Mouse (Mus musculus) MEL-GATA-1-ER (cell line): ENCODE data around the gene Tmem63c.
A peak's percentile ranks its signal among the peaks of the same experiment; 100 is the strongest.

ENCODE experiments used
- DNase-seq: peaks from one replicate; pipeline ENCODE4 v3.0.0-alpha.2; 2012; ENCODE audit warnings: low read depth; ENCODE audit errors: extremely low read depth

The Tmem63c gene

DNA sequence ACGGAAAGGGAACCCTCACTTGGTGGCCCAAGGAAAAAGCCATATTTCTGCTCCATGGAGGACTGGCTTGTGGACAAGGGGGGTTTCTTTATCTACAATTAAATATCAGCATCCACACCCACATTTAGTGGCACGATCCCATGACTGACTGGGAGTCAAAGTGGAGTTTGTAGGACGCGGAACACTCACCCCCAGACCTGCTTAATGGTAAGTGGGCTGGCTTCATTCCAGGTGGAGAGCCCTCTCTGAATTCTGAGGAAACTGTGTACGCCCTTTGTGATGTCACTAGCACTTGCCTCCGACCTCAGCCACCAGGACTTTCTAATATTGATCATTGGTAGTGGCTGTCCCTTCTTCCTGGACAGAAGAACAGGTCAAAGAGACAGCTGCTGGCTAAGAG is at the start of gene Tmem63c:
TSS of gene Tmem63c (plus strand) at position 301 of the 400 bp plus-strand sequence.
- no peak for DNase-seq

GRCm38 (mm10) chr12:86973216-86973615 is 47.9 kb upstream of the Tmem63c start:
- no peak for DNase-seq

GRCm38 (mm10) chr12:86973706-86974105 is 47.4 kb upstream of the Tmem63c start:
- DNase-seq: no peak

DNA sequence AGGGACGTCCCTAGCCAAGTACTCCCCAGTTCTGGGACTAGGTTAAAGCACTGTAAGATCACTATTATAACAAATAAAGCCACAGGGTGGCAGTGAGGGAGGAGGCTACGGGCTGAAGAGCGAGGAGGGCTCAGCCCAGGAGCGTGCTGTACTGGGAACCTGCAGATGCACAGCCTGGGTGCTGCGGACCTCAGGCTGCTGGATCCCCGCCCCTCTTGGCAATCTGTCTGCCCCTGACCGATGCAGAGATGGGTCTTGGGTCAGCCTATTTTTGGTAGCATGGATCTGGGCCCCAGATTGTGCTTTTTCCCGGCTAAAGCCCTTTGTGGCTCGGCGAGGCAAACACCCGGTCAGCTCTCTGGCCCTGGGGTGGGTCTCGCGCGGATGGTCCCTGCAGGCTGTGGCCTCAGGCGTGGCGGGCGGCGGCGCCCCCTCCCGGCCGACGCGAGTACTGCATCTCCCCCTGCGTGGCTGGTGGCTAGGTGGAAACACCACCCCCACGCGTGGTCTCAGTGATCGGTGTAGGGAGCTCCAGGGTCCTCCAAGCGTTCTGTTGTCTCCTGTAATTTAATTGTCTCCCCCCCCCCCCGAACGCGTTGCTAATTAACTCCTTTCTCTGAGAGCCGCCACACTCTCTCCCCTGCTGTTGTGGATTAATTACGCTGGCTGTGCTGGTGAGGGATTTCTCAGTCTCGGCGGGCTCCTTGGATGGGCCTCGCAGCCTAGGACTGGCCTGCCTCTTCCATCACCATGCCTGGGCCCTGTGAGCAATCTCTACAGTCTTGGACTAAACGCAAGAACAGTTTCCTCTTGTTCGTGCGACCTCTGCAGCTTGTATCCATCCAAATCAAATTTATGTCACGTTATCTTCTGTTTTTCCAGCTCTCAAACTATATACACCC is 46.5 kb upstream of the Tmem63c start:
- no peak for DNase-seq

DNA sequence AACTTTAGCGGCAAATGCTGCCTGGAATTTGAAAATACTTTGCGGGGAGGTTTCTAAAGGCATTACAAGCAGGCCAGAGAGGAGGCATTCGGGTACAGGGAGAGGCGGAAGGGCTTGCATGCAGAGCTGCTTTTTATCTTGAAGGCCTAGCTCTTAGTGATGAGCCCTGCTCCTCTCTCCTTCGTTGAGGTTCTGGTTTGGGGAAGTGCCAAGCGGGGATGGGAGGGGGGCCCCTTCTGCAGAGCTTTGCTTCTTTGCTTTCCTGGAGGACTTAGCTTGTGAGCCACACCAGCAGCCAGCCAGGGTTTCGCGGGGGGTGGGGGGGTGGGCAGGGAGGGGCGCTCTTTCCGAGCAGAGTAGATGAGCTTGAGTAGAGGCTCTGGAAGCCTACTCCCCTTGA is 45.4 kb upstream of the Tmem63c start:
- DNase-seq: peak; percentile 52

DNA sequence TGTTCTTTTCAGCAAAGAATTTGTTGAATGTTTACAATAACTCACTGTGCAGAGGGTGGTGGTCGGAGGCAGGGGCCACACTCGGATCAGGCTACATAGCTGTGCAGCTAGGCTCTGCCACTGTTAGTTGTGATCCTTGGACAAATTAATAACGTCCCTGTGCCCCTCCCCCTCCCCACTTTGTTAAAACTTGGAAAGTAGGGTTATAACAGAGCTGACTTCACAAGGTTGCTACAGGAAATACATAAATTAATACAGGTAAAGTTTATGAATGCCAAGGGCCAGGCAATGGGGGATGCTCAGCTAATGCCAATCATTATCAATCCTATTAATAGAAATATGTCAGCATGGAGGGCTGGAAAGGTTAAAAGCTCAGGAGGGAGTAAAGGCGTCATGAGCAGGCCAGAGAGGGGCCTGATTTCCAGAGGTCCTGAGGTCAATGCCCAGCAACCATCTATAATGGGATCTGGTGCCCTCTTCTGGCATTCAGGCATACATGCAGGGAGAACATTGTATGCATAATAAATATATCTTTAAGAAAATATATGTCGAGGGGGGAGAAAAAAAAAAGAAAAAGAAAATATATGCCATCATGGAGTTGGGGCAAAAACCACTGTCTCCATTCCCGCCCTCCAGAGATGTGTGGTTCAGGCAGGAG is 44.5 kb upstream of the Tmem63c start:
- DNase-seq: no peak

- no peak for DNase-seq
Measured at GRCm38 (mm10) chr12:86977833-86978232, 43.3 kb upstream of the Tmem63c start.

DNA sequence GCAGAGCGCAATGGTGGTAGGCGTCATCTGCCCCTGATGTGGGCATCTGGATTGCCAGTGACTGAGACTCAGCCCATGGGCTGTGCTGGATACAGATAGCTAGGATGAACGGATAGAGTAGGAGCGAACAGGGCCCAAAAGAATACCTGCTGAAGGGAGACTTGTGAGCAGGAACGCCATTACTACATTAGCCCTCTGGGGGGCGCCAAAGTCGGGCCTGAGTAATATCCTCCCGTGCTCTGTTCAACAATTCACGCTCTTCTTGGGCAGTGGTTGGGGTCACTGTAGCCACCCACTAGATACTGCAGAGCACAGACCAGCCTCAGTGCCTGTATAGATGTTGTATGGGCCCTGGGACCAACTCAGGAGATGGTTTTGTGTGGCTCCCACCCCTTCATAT is 40.0 kb upstream of the Tmem63c start:
- DNase-seq: no peak

GRCm38 (mm10) chr12:86983470-86984193 is 37.5 kb upstream of the Tmem63c start:
- no peak for DNase-seq

DNA sequence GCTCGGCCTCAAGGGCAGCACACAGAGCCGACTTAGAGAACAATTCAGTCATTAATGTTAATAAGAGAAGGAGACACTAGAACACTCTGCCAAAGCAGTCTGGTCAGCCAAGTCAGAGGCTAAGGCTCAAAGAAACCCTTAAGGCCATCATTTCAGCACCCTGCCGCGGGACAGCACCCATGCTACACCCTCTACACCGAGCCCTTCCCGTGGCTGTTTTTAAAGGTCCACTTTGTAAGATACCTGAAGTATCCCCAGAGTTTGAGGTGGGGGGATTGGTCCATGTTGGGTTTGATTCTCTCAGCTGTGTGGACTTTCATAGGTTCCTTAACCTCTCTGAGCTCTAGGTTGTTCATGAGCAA is 37.0 kb upstream of the Tmem63c start:
- no peak for DNase-seq

- DNase-seq: no peak
Measured at GRCm38 (mm10) chr12:86986562-86986961, 34.6 kb upstream of the Tmem63c start.

DNA sequence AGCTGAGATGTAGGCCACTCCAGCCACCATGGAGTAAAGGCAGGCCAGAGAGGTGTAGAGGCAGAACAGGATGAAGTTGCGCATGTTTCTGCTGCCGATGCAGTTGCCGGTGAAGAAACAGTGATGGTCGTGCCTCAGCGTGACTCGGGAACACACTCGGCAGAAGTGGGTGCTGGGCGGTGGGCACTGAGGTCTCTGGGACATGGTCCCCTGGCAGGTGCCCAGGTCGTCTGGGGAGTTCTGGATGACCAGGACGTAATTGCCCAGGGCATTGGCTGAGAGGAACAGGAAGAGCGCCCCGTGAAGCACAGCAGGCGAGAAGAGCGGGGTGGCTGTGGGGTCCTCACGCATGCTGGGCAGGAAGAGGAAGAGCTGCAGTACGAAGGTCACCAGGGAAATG is 32.9 kb upstream of the Tmem63c start:
- no peak for DNase-seq

DNA sequence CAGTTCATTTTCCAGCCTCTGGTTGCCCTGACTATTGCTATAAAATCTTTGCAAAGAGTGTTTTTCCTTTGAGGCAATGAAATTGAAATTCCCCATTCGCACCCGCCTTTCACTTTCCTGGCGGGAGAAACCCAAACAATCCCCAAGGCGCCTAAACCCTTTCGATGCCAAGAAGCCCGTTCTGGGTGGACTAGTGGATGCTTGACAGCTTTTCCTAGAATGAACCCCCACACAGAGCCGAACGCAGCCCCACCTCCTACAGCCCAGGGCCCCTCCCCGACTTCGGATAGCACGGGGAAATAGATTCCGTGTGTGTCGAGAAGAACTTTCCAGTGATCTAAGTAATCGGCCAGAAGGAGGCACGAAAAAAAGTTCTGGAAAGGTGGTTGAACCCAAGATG is 31.8 kb upstream of the Tmem63c start:
- no peak for DNase-seq

GRCm38 (mm10) chr12:86989890-86990754 is 31.0 kb upstream of the Tmem63c start, which contains the start of gene Zdhhc22:
Gene Zdhhc22 (minus strand): TSS chr12:86990430.
- DNase-seq: no peak

- no peak for DNase-seq
Measured at GRCm38 (mm10) chr12:86990755-86991110, 30.4 kb upstream of the Tmem63c start.

DNA sequence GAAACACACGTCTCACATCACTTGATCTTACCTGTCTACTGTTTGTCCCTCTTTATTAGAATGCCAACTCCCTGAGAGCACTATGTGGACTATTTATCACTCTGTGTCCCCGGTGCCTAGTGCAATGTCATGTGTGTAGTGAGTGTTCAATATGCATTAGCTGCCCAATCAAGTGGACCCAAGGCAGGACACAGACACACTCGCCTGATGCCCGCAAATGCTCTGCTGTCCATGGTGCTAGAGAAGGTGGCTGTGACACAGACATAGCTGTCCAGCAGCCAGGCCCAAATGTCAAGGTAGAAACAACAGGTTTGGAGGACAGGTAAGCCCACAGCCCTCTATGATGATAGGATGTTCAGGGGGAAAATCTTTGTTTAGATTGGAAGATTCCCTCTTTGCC is 27.0 kb upstream of the Tmem63c start:
- DNase-seq: no peak

DNA sequence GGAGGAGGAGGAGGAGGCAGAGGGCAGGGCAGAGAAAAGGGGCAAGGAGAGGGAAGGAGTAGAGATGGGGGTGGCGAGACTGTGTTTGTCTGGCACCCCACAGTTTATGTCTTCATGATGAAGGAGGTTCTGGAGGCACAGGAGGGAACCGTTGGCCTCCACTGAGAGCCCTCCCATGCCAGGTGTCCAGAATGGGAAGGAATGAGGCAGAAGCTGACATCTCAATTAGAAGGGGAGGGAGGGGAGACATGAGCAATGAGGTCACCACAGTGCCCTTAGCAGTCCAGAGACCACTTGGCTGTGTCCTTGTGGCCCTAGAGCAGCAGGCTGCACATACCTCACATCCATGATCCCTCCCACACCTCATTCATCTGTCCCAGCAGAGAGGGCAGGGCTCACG is 26.4 kb upstream of the Tmem63c start:
- no peak for DNase-seq

DNA sequence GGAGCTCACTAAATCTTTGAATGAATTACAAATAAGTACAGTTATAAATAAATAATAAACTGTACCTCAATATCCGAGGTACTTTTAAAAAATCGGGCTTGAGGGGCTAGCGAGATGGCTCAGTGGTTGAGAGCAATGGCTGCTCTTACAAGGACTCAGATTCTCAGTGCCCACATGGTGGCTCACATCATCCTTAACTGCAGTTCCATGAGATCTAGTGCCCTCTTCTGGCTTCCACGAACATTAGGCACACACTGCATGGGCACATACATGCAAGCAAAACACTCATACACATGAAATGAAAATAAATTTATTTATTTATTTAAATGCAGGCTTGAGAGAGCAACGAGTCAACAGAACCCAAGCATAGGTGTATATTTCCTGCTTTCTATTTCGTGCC is 25.2 kb upstream of the Tmem63c start:
- no peak for DNase-seq

DNA sequence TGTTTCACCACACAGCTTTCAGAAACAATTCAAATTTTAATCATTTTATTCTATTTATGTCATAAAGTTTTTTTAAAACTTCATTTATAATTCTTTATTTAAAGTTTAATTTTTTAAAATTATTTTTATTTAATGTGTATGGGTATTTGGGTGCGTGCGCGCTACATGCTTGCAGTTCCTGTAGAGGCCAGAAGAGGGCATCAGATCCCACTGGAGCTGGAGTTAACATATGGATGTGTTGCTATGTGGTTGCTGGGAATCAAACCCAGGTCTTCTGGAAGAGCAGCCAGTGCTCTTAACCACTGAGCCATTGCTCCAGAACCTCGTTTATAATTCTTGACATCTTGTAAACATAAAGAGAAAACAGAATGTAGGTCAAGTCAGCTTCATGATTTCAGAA is 22.4 kb upstream of the Tmem63c start:
- no peak for DNase-seq

DNA sequence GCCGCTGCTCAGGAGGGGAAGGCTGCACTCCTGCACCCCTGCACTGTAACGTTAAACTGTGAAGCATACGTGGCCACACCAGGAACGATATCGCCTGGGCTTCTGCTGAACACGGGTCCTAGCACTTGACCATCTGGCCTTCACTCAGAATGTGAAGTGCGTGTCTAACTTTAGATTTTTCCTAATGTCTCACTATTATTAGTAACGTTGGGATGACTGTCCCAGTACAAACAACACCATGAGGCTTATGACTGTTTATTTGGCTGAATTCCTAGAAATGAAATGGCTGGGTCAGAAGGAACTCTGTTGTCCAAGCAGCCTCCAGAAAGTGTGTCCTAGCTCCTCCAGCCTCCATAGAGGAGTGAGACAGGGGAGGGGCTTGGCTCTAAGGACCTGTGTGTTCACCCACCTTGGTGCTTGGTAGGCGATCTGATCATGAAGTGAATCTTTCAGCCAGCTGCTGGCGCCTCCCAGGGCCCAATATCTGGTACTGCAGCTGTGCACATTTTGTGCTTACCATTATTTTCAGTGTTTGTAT is 21.8 kb upstream of the Tmem63c start:
- DNase-seq: no peak
